Mouse (Mus musculus): ENCODE results near the gene Lhpp. TPM values are rescaled to one million over a fixed set of nuclear protein-coding genes. Genes with fewer than 3 reads are reported as not detected.

Gene Lhpp
- polyA plus RNA-seq, 2 experiments, result 5.6 to 6.0 TPM

GRCm38 (mm10) chr7:132572738-132573137, 37.7 kb upstream of the Lhpp start:
- Histone ChIP-seq H3K27me3 (ENCODE audit: control insufficient read depth, insufficient read depth, low read length) (no peaks in the 10 kb centered on the region; the same call in 1 of the 2 replicates), H3K4me2 (ENCODE audit: low read depth) (peak overlapping the region; percentile 57), H3K4me3 (ENCODE audit: insufficient read depth in 1 of 2, low read depth in 2 of 2, low read length in 2 of 2) (no peak overlapping the region; a peak in 1 of 4 replicates), H3K27ac (peak overlapping the region; percentile 29), H3K4me1 (replicated peaks; ENCODE audit: control insufficient read depth in 2 of 2, insufficient read depth in 2 of 2, low read length in 1 of 2) (peaks cover 37 to 41% of the 10 kb centered on the region in 2 experiments), H3K9ac (replicated peaks) (peak overlapping the region; percentile 39), H3K36me3 (replicated peaks; ENCODE audit: control insufficient read depth, insufficient read depth, low read depth) (peaks cover 10% of the 10 kb centered on the region), H3K9me3 (ENCODE audit: control insufficient read depth, low read length) (no peaks in the 10 kb centered on the region)
- 23% methylated on average over 3 of the region's 3 CpGs for WGBS (ENCODE audit: insufficient replicate concordance)
- DNase-seq (ENCODE audit: low read depth in 3 of 3, low spot score in 3 of 3) (peak in 1 of 3 experiments; percentile 29), ATAC-seq (ENCODE audit: insufficient read depth) (no peak)
- TF ChIP-seq CTCF (IDR thresholded peaks at IDR 0.05; ENCODE audit: low read depth), result no peak
- TF ChIP-seq EP300 (IDR thresholded peaks at IDR 0.05; ENCODE audit: low read depth), result no peak

GRCm38 (mm10) chr7:132573205-132573604, 37.2 kb upstream of the Lhpp start:
- Histone ChIP-seq H3K4me3 (ENCODE audit: insufficient read depth in 1 of 2, low read depth in 2 of 2, low read length in 2 of 2) (no peak overlapping the region; a peak in 1 of 4 replicates), H3K9ac (replicated peaks) (peak overlapping the region; percentile 5; the same call in 1 of the 2 replicates), H3K9me3 (ENCODE audit: control insufficient read depth, low read length) (no peaks in the 10 kb centered on the region), H3K27ac (peak overlapping the region; percentile 26), H3K27me3 (ENCODE audit: control insufficient read depth, insufficient read depth, low read length) (no peaks in the 10 kb centered on the region; the same call in 1 of the 2 replicates), H3K4me2 (ENCODE audit: low read depth) (peak overlapping the region; percentile 57), H3K36me3 (replicated peaks; ENCODE audit: control insufficient read depth, insufficient read depth, low read depth) (peaks cover 7% of the 10 kb centered on the region), H3K4me1 (replicated peaks; ENCODE audit: control insufficient read depth in 2 of 2, insufficient read depth in 2 of 2, low read length in 1 of 2) (peaks cover 37 to 41% of the 10 kb centered on the region in 2 experiments)
- 73% methylated on average over 6 of the region's 6 CpGs for WGBS (ENCODE audit: insufficient replicate concordance)
- no peak for TF ChIP-seq EP300 (IDR thresholded peaks at IDR 0.05; ENCODE audit: low read depth)
- no peak for TF ChIP-seq CTCF (IDR thresholded peaks at IDR 0.05; ENCODE audit: low read depth)
- ATAC-seq (ENCODE audit: insufficient read depth), result no peak
- DNase-seq (ENCODE audit: low read depth in 3 of 3, low spot score in 3 of 3), result no peak

DNA sequence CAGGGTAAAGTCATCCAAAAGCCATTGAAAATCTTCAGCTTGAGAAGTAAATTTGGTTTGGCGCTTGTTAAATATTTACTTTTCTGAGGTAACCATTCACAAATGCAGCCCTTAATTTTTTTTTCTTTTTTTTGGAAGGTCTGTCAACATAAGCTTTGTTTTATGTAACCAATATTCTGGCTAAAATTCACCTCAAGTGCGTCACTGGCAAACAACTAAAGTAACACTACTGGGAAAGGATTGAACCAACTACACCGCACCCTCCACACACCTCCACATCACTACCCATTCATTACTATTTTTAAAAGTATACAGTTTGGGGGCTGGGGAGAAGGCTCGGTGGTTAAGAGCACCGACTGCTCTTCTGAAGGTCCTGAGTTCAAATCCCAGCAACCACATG, 35.8 kb upstream of the Lhpp start:
- H3K36me3 ChIP-seq (replicated peaks; ENCODE audit: control insufficient read depth, insufficient read depth, low read depth), result no peaks in the 10 kb centered on the region
- no peaks in the 10 kb centered on the region; the same call in 1 of the 2 replicates for H3K27me3 ChIP-seq (ENCODE audit: control insufficient read depth, insufficient read depth, low read length)
- 81% methylated on average over 5 of the region's 5 CpGs for WGBS (ENCODE audit: insufficient replicate concordance)
- ATAC-seq (ENCODE audit: insufficient read depth), result no peak
- no peak overlapping the region for H3K27ac ChIP-seq
- H3K4me3 ChIP-seq (ENCODE audit: insufficient read depth in 1 of 2, low read depth in 2 of 2, low read length in 2 of 2), result peak overlapping the region in 1 of 2 experiments; percentile 60; a peak in 2 of 4 replicates
- H3K9ac ChIP-seq (replicated peaks), result no peak overlapping the region
- DNase-seq (ENCODE audit: low read depth in 3 of 3, low spot score in 3 of 3), result no peak
- peaks cover 37 to 39% of the 10 kb centered on the region in 2 experiments for H3K4me1 ChIP-seq (replicated peaks; ENCODE audit: control insufficient read depth in 2 of 2, insufficient read depth in 2 of 2, low read length in 1 of 2)
- TF ChIP-seq EP300 (IDR thresholded peaks at IDR 0.05; ENCODE audit: low read depth) (no peak), CTCF (IDR thresholded peaks at IDR 0.05; ENCODE audit: low read depth) (no peak)
- H3K9me3 ChIP-seq (ENCODE audit: control insufficient read depth, low read length), result no peaks in the 10 kb centered on the region
- H3K4me2 ChIP-seq (ENCODE audit: low read depth), result peak overlapping the region; percentile 72

- Histone ChIP-seq H3K27ac (peak overlapping the region; percentile 52), H3K36me3 (replicated peaks; ENCODE audit: control insufficient read depth, insufficient read depth, low read depth) (no peaks in the 10 kb centered on the region), H3K9me3 (ENCODE audit: control insufficient read depth, low read length) (no peaks in the 10 kb centered on the region), H3K4me2 (ENCODE audit: low read depth) (peak overlapping the region; percentile 72), H3K4me1 (replicated peaks; ENCODE audit: control insufficient read depth in 2 of 2, insufficient read depth in 2 of 2, low read length in 1 of 2) (peaks cover 29 to 32% of the 10 kb centered on the region in 2 experiments), H3K4me3 (ENCODE audit: insufficient read depth in 1 of 2, low read depth in 2 of 2, low read length in 2 of 2) (peak overlapping the region; percentile 60 to 80), H3K9ac (replicated peaks) (peak overlapping the region; percentile 71), H3K27me3 (ENCODE audit: control insufficient read depth, insufficient read depth, low read length) (no peaks in the 10 kb centered on the region; the same call in 1 of the 2 replicates)
- DNase-seq (ENCODE audit: low read depth in 3 of 3, low spot score in 3 of 3) (peak; percentile 71 to 84 (median 77)), ATAC-seq (ENCODE audit: insufficient read depth) (peak; percentile 79)
- TF ChIP-seq CTCF (IDR thresholded peaks at IDR 0.05; ENCODE audit: low read depth) (peak; percentile 84), EP300 (IDR thresholded peaks at IDR 0.05; ENCODE audit: low read depth) (no peak)
- WGBS (ENCODE audit: insufficient replicate concordance), result 1% methylated on average over 13 of the region's 13 CpGs
These were observed 34.8 kb upstream of the Lhpp start for GRCm38 (mm10) chr7:132575623-132576022.

DNA sequence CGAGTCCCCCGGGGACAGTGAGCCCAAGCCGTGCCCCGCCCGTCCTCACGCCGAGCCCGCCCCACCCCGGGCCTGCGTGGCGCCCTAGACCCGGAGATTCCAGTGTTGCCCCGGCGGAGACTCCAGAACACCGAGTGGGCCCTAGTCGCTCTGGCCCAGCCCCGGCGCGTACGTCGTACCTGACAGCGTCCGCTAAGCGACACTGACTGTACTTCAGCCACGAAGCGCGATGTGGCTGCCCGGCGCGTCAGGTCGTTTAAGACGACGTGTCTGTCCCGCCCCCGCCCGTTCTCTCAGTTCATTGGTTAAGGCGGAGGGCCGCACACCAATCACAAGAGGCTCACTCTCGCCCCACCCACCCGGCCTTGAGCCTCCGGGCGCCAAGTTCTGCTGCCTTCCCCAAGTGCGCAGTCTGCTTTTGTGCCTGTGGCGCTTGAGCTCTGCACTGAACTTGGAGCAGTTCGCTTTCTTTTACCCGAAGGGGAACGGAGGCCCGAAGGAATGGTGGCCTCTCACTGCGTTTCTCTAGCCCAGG, 34.3 kb upstream of the Lhpp start, which contains the start of gene Oat:
Gene Oat (minus strand): TSS at position 283 of the 535 bp plus-strand sequence.
- Histone ChIP-seq H3K4me2 (ENCODE audit: low read depth) (peak within 1 kb of the TSS; percentile 72), H3K4me3 (ENCODE audit: insufficient read depth in 1 of 2, low read depth in 2 of 2, low read length in 2 of 2) (peak within 1 kb of the TSS; percentile 60 to 80), H3K27ac (peak within 1 kb of the TSS; percentile 52), H3K9me3 (ENCODE audit: control insufficient read depth, low read length) (no peaks in the 10 kb centered on the region), H3K27me3 (ENCODE audit: control insufficient read depth, insufficient read depth, low read length) (no peaks in the 10 kb centered on the region), H3K4me1 (replicated peaks; ENCODE audit: control insufficient read depth in 2 of 2, insufficient read depth in 2 of 2, low read length in 1 of 2) (peaks cover 28 to 32% of the 10 kb centered on the region in 2 experiments), H3K9ac (replicated peaks) (peak within 1 kb of the TSS; percentile 71), H3K36me3 (replicated peaks; ENCODE audit: control insufficient read depth, insufficient read depth, low read depth) (no peaks in the 10 kb centered on the region)
- TF ChIP-seq EP300 (IDR thresholded peaks at IDR 0.05; ENCODE audit: low read depth) (no peak), CTCF (IDR thresholded peaks at IDR 0.05; ENCODE audit: low read depth) (no peak)
- peak; percentile 94 for ATAC-seq (ENCODE audit: insufficient read depth)
- DNase-seq (ENCODE audit: low read depth in 3 of 3, low spot score in 3 of 3), result peak; percentile 94 to 96 (median 95)
- under 1% methylated on average over 49 of the region's 49 CpGs for WGBS (ENCODE audit: insufficient replicate concordance)
